Mouse (Mus musculus): ENCODE data around the gene Rxfp2.

DNA sequence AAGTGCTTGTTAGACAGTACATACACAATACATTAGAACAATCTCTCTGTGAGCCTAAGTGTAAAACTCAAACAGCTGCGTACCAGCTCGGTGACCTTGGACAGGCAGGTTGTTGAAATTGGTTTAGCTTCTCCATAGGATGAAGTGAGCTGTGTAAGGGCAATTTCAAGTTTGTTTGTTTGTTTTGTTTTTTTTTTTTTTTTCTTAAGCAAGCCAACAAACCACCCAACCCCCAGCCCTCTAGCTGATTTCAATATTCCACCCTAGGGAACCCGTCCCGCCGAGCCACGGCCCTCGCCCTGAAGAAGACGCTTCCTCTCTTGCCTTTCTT lies 99.6 kb downstream of the Rxfp2 start:
- no peak for TF ChIP-seq CTCF (IDR thresholded peaks at IDR 0.05; ENCODE audit: insufficient read depth, low read length)
- no peak for TF ChIP-seq POLR2A (IDR thresholded peaks at IDR 0.05; ENCODE audit: borderline replicate concordance, extremely low read depth, low read depth, low read length)
